Mouse (Mus musculus) bone marrow, adult 2 months (tissue): Measurements from ENCODE around the gene Card19.

Experiments
- CTCF ChIP-seq: fragments of 200-500 bp; IDR thresholded peaks from 2 replicates; pipeline ENCODE4 v1.5.1; 2011; ENCODE audit warnings: low read length, control low read depth; ENCODE audit not compliant: control insufficient read depth, insufficient read depth
- POLR2A ChIP-seq: fragments of 200-500 bp; IDR thresholded peaks from 2 replicates; pipeline ENCODE4 v1.6.1; 2011; ENCODE audit warnings: low read depth, mild to moderate bottlenecking, control low read depth, low read length, borderline replicate concordance; ENCODE audit not compliant: control insufficient read depth

GRCm38 (mm10) chr13:49192156-49192855 is 23.5 kb downstream of the Card19 start:
- TF ChIP-seq CTCF (no peak), POLR2A (no peak)
